Comparison of ENCODE assay signal across 19 mouse cellular contexts in genomic region chr9:106236156-106236817, GRCm38 (mm10). TPM values are rescaled to one million over a fixed set of nuclear protein-coding genes. Genes with fewer than 3 reads are reported as not detected.
DNase-seq lines count a peak whose midpoint lies in the region; ATAC-seq lines count a peak whose summit lies in the region.
"Had no signal": no experiment of that assay in that cellular context is flagged by ENCODE, and none has a peak within 500 bp of the region (broad histone marks: within the 10 kb centered on the region; RNA-seq: fewer than 3 reads in every experiment).

No protein-coding gene starts in this region.

- H3K4me2 ChIP-seq in embryonic facial prominence, embryonic 13.5 days, result no peak overlapping the region
- H3K4me2 ChIP-seq in kidney, embryonic 14.5 days (replicated peaks; ENCODE audit: low read depth, low read length), result no peak overlapping the region
- H3K4me2 ChIP-seq: heart, embryonic 13.5 days; neural tube, embryonic 13.5 days had no signal

- 0 out of 2 replicates have a peak overlapping the region, but pooled peaks have one; percentile 11 for H3K27ac ChIP-seq in embryonic facial prominence, embryonic 13.5 days
- no peak overlapping the region for H3K27ac ChIP-seq in embryonic facial prominence, embryonic 10.5 days (replicated peaks)
- H3K27ac ChIP-seq in kidney, embryonic 14.5 days (ENCODE audit: low read depth, low read length), result no peak overlapping the region
- H3K27ac ChIP-seq: heart, embryonic 13.5 days; liver, embryonic 14.5 days; neural tube, embryonic 13.5 days had no signal

- H3K4me3 ChIP-seq in embryonic facial prominence, embryonic 13.5 days, result no peak overlapping the region
- H3K4me3 ChIP-seq in embryonic facial prominence, embryonic 10.5 days, result no peak overlapping the region
- no peak overlapping the region for H3K4me3 ChIP-seq in kidney, embryonic 14.5 days (ENCODE audit: low read length)
- H3K4me3 ChIP-seq: heart, embryonic 13.5 days; megakaryocyte, embryonic 14.5 days; neural tube, embryonic 13.5 days had no signal

- peaks cover 96% of the 10 kb centered on the region for H3K36me3 ChIP-seq in embryonic facial prominence, embryonic 13.5 days
- peaks cover 95% of the 10 kb centered on the region for H3K36me3 ChIP-seq in embryonic facial prominence, embryonic 10.5 days (replicated peaks)
- peaks cover 79% of the 10 kb centered on the region for H3K36me3 ChIP-seq in kidney, embryonic 14.5 days (ENCODE audit: control insufficient read depth, insufficient read depth, low read length)

- no peak for DNase-seq in embryonic facial prominence, embryonic 10.5 days (ENCODE audit: low spot score)
- DNase-seq in kidney, adult 18-20 months, result peak; percentile 68
- DNase-seq in lung, postnatal 10 days, result peak; percentile 60
- no peak for DNase-seq in lung, postnatal 4 days
- DNase-seq in lung, postnatal 36 days, result peak; percentile 67
- DNase-seq in embryo, embryonic 10 days (ENCODE audit: low spot score), result no peak
- DNase-seq: cerebellum, adult 2 months; gastrocnemius, postnatal 10 days; right cerebral cortex, postnatal 25 days; thymus, adult 2 months had no signal

- no peak overlapping the region for H3K9ac ChIP-seq in embryonic facial prominence, embryonic 13.5 days
- no peak overlapping the region for H3K9ac ChIP-seq in kidney, embryonic 14.5 days (ENCODE audit: low read depth, low read length)
- H3K9ac ChIP-seq: heart, embryonic 13.5 days; liver, embryonic 14.5 days; neural tube, embryonic 13.5 days had no signal

- ATAC-seq in embryonic facial prominence, embryonic 13.5 days (ENCODE audit: insufficient number of reproducible peaks, insufficient read depth, low FRiP score, low TSS enrichment, low read depth), result no peak
- ATAC-seq in kidney, embryonic 14.5 days (ENCODE audit: low FRiP score, low TSS enrichment), result no peak
- ATAC-seq: activated CD4-positive, CD25-positive, alpha-beta regulatory T cell, adult 4 months; forebrain, embryonic 14.5 days had no signal

- no peaks in the 10 kb centered on the region for H3K9me3 ChIP-seq in embryonic facial prominence, embryonic 13.5 days
- no peaks in the 10 kb centered on the region for H3K9me3 ChIP-seq in embryonic facial prominence, embryonic 10.5 days
- no peaks in the 10 kb centered on the region for H3K9me3 ChIP-seq in kidney, embryonic 14.5 days (ENCODE audit: control insufficient read depth, low read length)
- H3K9me3 ChIP-seq: heart, embryonic 13.5 days; megakaryocyte, embryonic 14.5 days; neural tube, embryonic 13.5 days had no signal

- 90% methylated on average over 23 of the region's 23 CpGs for WGBS in embryonic facial prominence, embryonic 13.5 days
- 90% methylated on average over 23 of the region's 23 CpGs for WGBS in embryonic facial prominence, embryonic 10.5 days
- WGBS in kidney, embryonic 14.5 days, result 90% methylated on average over 23 of the region's 23 CpGs

- no peaks in the 10 kb centered on the region for H3K27me3 ChIP-seq in embryonic facial prominence, embryonic 13.5 days
- no peaks in the 10 kb centered on the region for H3K27me3 ChIP-seq in embryonic facial prominence, embryonic 10.5 days (replicated peaks; ENCODE audit: low read depth, poor library complexity, severe bottlenecking)
- H3K27me3 ChIP-seq in kidney, embryonic 14.5 days (ENCODE audit: control insufficient read depth, insufficient read depth, low read length), result no peaks in the 10 kb centered on the region
- H3K27me3 ChIP-seq: heart, embryonic 13.5 days; neural tube, embryonic 13.5 days had no signal

- H3K4me1 ChIP-seq in embryonic facial prominence, embryonic 13.5 days, result no peaks in the 10 kb centered on the region
- H3K4me1 ChIP-seq in embryonic facial prominence, embryonic 10.5 days, result no peaks in the 10 kb centered on the region
- H3K4me1 ChIP-seq in kidney, embryonic 14.5 days (ENCODE audit: control insufficient read depth, insufficient read depth, low read length), result no peaks in the 10 kb centered on the region
- H3K4me1 ChIP-seq: neural tube, embryonic 13.5 days had no signal

RNA-seq across cellular contexts. Expression of gene Alas1, which starts 12.2 kb away (rescaled TPM):
- 97.7 and 108 TPM in 2 replicates for polyA plus RNA-seq in embryonic facial prominence, embryonic 13.5 days (2015; fragmentation: Nextera tagmentation; extraction: Ambion mirVana)
- polyA plus RNA-seq in embryonic facial prominence, embryonic 10.5 days (2016; fragmentation: Nextera tagmentation; extraction: Ambion mirVana), result 72.1 and 80.7 TPM in 2 replicates
- polyA plus RNA-seq in kidney, embryonic 14.5 days (2014; fragmentation: Nextera tagmentation; extraction: Ambion mirVana), result 71.8 and 95.3 TPM in 2 replicates

RNA-seq across cellular contexts. Expression of gene Tlr9, which starts 13.9 kb away (rescaled TPM):
- polyA plus RNA-seq in embryonic facial prominence, embryonic 13.5 days (2015; fragmentation: Nextera tagmentation; extraction: Ambion mirVana), result not detected in 2 replicates
- not detected in 2 replicates for polyA plus RNA-seq in embryonic facial prominence, embryonic 10.5 days (2016; fragmentation: Nextera tagmentation; extraction: Ambion mirVana)
- 0.14 TPM in 1 of 2 replicates, not detected in the other for polyA plus RNA-seq in kidney, embryonic 14.5 days (2014; fragmentation: Nextera tagmentation; extraction: Ambion mirVana)
- polyA plus RNA-seq: forebrain, embryonic 14.5 days; heart, embryonic 13.5 days; hindbrain, embryonic 11.5 days; neural tube, embryonic 13.5 days had no signal

RNA-seq across cellular contexts. Expression of gene Twf2, which starts 33.4 kb away (rescaled TPM):
- 60.5 and 65.9 TPM in 2 replicates for polyA plus RNA-seq in embryonic facial prominence, embryonic 13.5 days (2015; fragmentation: Nextera tagmentation; extraction: Ambion mirVana)
- 69.5 and 74.7 TPM in 2 replicates for polyA plus RNA-seq in embryonic facial prominence, embryonic 10.5 days (2016; fragmentation: Nextera tagmentation; extraction: Ambion mirVana)
- 77.9 and 80.8 TPM in 2 replicates for polyA plus RNA-seq in kidney, embryonic 14.5 days (2014; fragmentation: Nextera tagmentation; extraction: Ambion mirVana)

RNA-seq across cellular contexts. Expression of gene Ppm1m, which starts 36.7 kb away (rescaled TPM):
- 49.3 and 49.5 TPM in 2 replicates for polyA plus RNA-seq in embryonic facial prominence, embryonic 13.5 days (2015; fragmentation: Nextera tagmentation; extraction: Ambion mirVana)
- 50.2 and 54.1 TPM in 2 replicates for polyA plus RNA-seq in embryonic facial prominence, embryonic 10.5 days (2016; fragmentation: Nextera tagmentation; extraction: Ambion mirVana)
- 36.4 and 43.1 TPM in 2 replicates for polyA plus RNA-seq in kidney, embryonic 14.5 days (2014; fragmentation: Nextera tagmentation; extraction: Ambion mirVana)

RNA-seq across cellular contexts. Expression of gene Poc1a, which starts 44.6 kb away (rescaled TPM):
- polyA plus RNA-seq in embryonic facial prominence, embryonic 13.5 days (2015; fragmentation: Nextera tagmentation; extraction: Ambion mirVana), result 22.9 and 26.0 TPM in 2 replicates
- polyA plus RNA-seq in embryonic facial prominence, embryonic 10.5 days (2016; fragmentation: Nextera tagmentation; extraction: Ambion mirVana), result 39.9 and 46.4 TPM in 2 replicates
- 25.6 and 29.1 TPM in 2 replicates for polyA plus RNA-seq in kidney, embryonic 14.5 days (2014; fragmentation: Nextera tagmentation; extraction: Ambion mirVana)

Comparison
In these comparisons a context has a peak if more than half of its experiments do, and no peak if none do; other contexts are left out.
1. DNase-seq: peak in kidney, adult 18-20 months (single experiment), lung, postnatal 10 days (single experiment) and lung, postnatal 36 days (single experiment); none in embryonic facial prominence, embryonic 10.5 days (single experiment), lung, postnatal 4 days (0 of 2) and embryo, embryonic 10 days (single experiment).